Mouse (Mus musculus) liver, adult 2 months (tissue): ENCODE data around the gene Dmkn.

ENCODE experiments used
- CTCF ChIP-seq: fragments of 200-500 bp; IDR thresholded peaks from 2 replicates; pipeline ENCODE4 v1.5.1; 2011; ENCODE audit warnings: low read depth, low read length, control low read depth
- POLR2A ChIP-seq: fragments of 200-500 bp; IDR thresholded peaks from 2 replicates; pipeline ENCODE4 v1.6.1; 2011; ENCODE audit warnings: low read length, control low read depth; ENCODE audit not compliant: insufficient read depth; ENCODE audit errors: extremely low read depth

DNA sequence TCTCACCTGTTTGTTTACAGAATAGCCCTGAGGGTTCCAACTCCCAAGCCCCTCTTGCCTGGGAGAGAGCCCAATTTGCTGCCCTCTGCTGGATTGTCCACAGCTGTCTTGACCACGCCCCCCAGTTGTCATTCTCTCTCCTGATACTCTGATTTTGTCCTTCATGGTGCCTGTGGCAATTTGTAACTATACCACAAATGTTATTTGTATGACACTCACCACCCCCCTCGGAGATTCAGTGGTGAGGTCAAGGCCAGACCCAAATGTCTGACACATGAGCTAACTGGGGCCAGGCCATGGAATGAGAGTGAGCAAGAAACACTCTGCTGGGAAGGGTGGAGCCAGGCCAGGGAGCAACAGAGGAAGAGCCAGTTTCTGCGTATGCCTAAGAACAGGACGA lies 4.7 kb upstream of the Dmkn start:
- TF ChIP-seq POLR2A: no peak
- TF ChIP-seq CTCF: peak; percentile 72
